Mouse (Mus musculus): ENCODE results near the gene Dupd1.

Dupd1 gene

GRCm38 (mm10) chr14:21722021-21722698, 7.8 kb upstream of the Dupd1 start:
- DNase-seq (ENCODE audit: low spot score): no peak

GRCm38 (mm10) chr14:21720430-21721205, 6.2 kb upstream of the Dupd1 start:
- DNase-seq (ENCODE audit: low spot score): no peak

GRCm38 (mm10) chr14:21719646-21720383, 5.4 kb upstream of the Dupd1 start:
- DNase-seq (ENCODE audit: low spot score): no peak

GRCm38 (mm10) chr14:21711231-21711630, 3.1 kb downstream of the Dupd1 start:
- no peak for DNase-seq (ENCODE audit: low spot score)

- DNase-seq (ENCODE audit: low spot score): no peak
Measured at GRCm38 (mm10) chr14:21709545-21709944, 4.8 kb downstream of the Dupd1 start.

- no peak for DNase-seq (ENCODE audit: low spot score)
Measured at GRCm38 (mm10) chr14:21706759-21707571, 7.4 kb downstream of the Dupd1 start.

GRCm38 (mm10) chr14:21705462-21705861, 8.9 kb downstream of the Dupd1 start:
- DNase-seq (ENCODE audit: low spot score): no peak

- DNase-seq (ENCODE audit: low spot score): no peak
Measured at GRCm38 (mm10) chr14:21703255-21703654, 11.1 kb downstream of the Dupd1 start.

- DNase-seq (ENCODE audit: low spot score): no peak
Measured at GRCm38 (mm10) chr14:21702691-21703090, 11.7 kb downstream of the Dupd1 start.

- no peak for DNase-seq (ENCODE audit: low spot score)
Measured at GRCm38 (mm10) chr14:21696186-21696830, 18.1 kb downstream of the Dupd1 start.

- DNase-seq (ENCODE audit: low spot score): no peak
Measured at GRCm38 (mm10) chr14:21695020-21695419, 19.4 kb downstream of the Dupd1 start.

- DNase-seq (ENCODE audit: low spot score): no peak
Measured at GRCm38 (mm10) chr14:21691070-21691469, 23.3 kb downstream of the Dupd1 start.

- no peak for DNase-seq (ENCODE audit: low spot score)
Measured at GRCm38 (mm10) chr14:21686376-21687279, 27.7 kb downstream of the Dupd1 start.

- no peak for DNase-seq (ENCODE audit: low spot score)
Measured at GRCm38 (mm10) chr14:21685411-21686146, 28.8 kb downstream of the Dupd1 start.

GRCm38 (mm10) chr14:21683834-21684233, 30.5 kb downstream of the Dupd1 start:
- DNase-seq (ENCODE audit: low spot score): no peak

- peak; percentile 54 for DNase-seq (ENCODE audit: low spot score)
Measured at GRCm38 (mm10) chr14:21682681-21683129, 31.7 kb downstream of the Dupd1 start.

GRCm38 (mm10) chr14:21679631-21680201, 34.7 kb downstream of the Dupd1 start:
- DNase-seq (ENCODE audit: low spot score): no peak

- no peak for DNase-seq (ENCODE audit: low spot score)
Measured at GRCm38 (mm10) chr14:21678509-21679285, 35.7 kb downstream of the Dupd1 start.
